Mouse (Mus musculus): Measurements from ENCODE around the gene Lcor.
A peak's percentile ranks its signal among the peaks of the same experiment; 100 is the strongest.

The Lcor gene

DNA sequence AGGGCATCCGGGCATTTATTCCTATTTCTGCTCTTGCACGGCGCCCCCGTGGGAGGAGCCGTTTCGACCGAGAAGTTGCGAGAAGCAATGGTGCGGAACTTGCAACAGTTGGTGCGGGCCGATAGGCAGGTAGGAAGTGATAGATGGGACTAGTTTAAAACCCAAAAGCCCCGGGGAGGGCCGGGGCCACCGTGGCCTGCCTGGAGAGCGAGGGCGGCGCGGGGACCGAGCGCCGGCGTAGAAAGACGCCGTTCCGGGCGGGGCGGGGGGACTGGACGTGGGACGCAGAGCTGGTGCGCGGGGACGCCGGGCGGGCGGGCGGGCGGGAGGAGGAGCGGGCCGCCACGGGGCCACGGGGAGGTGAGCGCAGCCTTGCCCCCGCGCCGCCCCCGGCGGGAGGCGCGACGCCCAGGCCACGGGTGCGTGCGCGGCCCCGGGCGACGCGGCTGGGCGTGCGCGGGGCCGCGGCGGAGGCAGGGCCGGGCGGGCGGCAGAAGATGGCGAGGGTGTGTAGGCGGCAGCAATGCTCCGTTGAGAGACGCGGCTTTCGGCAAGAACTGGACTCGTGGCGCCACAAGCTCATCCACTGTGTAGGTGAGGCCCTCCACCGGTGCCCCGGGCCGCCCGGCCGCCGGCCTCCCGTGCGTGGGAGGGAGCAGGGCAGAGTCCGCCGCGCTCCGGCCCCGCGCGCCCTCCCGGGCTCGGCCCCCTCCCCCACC lies at the start of gene Lcor:
Gene Lcor, plus strand, starts transcription at position 448 of the 719 bp plus-strand sequence.
- DNase-seq (ENCODE audit: extremely low spot score, low read depth, low spot score) = no peak

DNA sequence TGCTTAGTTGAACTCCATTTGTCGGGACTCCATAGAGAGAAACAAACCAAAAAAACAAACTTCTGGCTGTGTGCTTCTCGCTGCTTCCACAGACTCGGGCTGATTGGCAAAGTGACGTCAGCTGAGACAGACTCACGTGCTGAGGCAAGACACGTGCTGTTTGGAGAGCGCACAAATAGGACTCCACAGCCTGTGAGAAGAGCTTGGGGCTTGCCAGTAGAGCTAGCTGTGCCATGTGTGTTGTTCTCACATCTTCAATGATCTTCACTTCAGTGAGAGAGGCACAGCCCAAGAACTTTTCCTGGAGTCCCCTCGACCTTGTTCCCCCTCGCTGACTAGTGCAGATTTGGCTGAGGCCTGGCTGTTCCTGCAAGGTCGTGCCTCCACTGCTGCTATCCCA lies 47.1 kb upstream of the Lcor start:
- DNase-seq (ENCODE audit: extremely low spot score, low read depth, low spot score) = no peak

DNA sequence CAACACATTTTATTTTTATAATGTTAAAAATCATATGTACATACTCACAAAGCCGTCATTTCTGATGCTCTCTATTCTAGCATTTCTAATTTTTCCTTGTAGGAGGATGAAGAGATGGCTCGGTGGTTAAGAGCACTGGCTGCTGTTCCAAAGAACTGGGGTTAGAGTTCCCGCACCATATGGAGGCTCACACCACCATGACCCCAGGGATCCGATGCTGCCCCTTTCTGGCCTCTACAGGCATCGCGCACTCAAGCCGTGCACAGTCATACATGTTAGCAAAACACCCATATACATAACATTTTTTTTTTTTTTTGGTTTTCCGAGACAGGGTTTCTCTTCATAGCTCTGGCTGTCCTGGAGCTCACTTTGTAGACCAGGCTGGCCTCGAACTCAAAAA lies 46.0 kb upstream of the Lcor start:
- DNase-seq (ENCODE audit: extremely low spot score, low read depth, low spot score) = no peak

DNA sequence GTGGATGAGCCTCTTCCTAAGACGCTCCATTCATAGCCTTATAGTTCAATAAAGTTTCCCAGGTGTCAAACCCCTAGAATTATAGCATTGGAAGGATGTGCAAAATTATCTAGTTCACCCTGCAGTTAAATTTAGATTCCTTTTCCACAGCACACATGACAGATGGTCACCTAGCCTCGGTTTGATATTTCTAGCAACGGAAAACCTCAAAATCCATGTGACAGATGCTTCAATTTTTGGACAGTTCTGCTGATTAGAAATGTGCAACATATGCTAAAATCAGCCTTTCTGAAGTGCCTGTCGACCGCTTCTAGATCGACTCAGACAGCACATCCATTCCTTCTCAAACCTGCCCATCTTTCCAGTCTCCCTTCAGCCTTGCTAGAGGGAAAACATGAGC lies 43.5 kb upstream of the Lcor start:
- DNase-seq (ENCODE audit: extremely low spot score, low read depth, low spot score) = no peak

DNA sequence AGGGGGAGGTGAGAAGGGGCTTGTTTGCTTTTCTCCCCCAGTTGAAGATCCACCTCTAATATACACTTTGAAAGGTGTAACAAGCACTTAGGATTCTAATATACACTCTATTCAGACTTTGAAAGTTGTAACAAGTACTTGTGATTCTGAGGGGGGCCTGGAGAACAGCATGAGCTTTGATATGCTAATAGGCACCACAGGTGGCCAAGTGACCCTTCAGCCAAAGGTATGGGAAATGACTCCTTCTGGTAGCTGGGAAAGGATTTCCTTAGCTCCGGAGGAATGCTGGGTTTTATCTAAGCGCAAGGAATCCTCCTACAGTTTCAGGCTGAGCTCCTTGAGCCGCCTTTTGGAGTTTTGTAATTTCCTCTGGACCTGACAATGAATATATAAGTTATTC lies 41.0 kb upstream of the Lcor start:
- no peak for DNase-seq (ENCODE audit: extremely low spot score, low read depth, low spot score)

GRCm38 (mm10) chr19:41441911-41442607 lies 40.4 kb upstream of the Lcor start:
- peak; percentile 14 for DNase-seq (ENCODE audit: extremely low spot score, low read depth, low spot score)

GRCm38 (mm10) chr19:41442608-41442969 lies 39.8 kb upstream of the Lcor start:
- DNase-seq (ENCODE audit: extremely low spot score, low read depth, low spot score) = peak; percentile 18

DNA sequence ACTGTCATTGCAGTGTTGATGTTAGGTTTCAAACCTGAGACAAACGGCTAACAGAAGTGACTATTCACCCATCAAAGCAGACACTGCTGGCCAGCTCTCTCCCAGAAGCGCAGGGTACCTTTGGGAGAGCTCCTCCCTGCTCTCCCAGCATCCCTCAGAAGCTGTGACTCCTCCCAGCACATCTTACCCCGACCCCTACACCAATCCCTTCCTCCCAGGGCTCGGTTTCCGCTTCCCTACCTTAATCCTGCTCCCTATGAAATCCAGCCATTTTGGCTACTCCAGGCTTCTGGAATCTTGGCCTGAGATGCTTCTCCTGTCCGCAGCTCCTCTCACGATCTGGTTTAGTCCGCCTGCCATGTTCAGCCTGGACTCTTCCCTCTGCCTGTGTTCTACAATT lies 37.9 kb upstream of the Lcor start:
- no peak for DNase-seq (ENCODE audit: extremely low spot score, low read depth, low spot score)

DNA sequence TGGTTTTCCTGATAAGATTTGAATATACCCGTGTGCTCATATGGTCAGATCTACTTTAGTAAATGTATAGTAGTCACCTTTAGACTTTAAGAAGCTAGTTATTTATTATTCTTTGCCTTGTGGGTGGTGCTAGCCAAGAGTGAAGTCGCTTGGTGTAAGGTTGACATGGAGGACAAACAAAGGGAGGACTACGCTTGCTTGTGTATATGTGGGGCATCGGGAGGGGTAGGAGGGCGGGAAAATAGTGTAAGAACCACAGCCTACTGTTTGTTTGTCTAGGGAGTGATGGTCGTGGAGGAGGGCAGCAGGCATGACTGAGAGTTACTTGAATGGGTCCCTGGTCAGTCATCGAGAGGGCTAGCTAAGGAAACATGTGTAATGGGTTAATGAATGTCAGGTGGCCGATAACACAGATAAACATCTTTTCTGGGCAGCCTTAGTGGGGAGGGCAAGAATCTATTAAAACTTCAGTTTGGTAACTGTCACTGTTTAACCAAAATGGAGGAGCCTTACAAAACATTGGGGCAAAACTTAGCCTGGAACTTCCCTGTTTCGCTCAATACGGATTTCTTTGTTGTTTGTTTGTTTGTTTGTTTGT lies 37.3 kb upstream of the Lcor start:
- DNase-seq (ENCODE audit: extremely low spot score, low read depth, low spot score) = no peak

- no peak for DNase-seq (ENCODE audit: extremely low spot score, low read depth, low spot score)
Observed at GRCm38 (mm10) chr19:41445723-41446122, 36.7 kb upstream of the Lcor start.

DNA sequence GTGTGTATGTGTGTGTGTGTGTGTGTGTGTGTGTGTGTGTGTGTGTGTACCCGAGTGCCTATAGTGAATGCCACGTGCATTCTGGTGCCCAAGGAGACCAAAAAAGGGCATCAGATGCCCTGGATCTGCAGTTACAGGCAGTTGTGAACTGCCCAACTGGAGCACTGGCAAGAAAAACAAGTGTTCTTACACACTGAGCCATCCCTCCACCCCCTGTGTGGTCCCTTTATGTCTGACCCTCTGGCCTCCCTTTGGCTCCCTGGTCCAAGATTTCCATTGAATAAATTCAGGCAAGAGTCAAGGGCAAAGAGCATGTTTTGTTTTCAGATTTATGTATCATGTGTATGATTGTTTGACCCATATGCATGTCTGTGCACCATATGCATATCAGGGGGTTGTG lies 35.3 kb upstream of the Lcor start:
- no peak for DNase-seq (ENCODE audit: extremely low spot score, low read depth, low spot score)

DNA sequence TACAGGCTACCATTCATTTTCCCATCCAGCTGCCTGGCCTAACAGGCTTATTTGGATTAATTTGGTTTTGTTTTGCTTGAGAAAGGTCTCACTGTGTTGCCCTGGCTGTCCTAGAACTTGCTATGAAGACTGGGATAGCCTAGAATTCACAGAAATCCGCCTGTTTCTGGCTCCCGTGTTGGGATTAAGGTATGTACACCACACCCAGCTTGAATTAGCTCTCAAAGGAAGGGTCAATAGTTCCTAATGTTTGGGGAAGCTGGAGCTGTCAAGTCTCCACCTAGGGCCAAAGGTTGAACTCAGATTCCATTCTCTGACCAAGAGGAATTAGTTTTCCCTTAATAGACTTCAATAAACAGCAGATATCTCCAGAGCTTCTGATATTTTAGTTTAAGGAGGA lies 34.7 kb upstream of the Lcor start:
- DNase-seq (ENCODE audit: extremely low spot score, low read depth, low spot score) = no peak

DNA sequence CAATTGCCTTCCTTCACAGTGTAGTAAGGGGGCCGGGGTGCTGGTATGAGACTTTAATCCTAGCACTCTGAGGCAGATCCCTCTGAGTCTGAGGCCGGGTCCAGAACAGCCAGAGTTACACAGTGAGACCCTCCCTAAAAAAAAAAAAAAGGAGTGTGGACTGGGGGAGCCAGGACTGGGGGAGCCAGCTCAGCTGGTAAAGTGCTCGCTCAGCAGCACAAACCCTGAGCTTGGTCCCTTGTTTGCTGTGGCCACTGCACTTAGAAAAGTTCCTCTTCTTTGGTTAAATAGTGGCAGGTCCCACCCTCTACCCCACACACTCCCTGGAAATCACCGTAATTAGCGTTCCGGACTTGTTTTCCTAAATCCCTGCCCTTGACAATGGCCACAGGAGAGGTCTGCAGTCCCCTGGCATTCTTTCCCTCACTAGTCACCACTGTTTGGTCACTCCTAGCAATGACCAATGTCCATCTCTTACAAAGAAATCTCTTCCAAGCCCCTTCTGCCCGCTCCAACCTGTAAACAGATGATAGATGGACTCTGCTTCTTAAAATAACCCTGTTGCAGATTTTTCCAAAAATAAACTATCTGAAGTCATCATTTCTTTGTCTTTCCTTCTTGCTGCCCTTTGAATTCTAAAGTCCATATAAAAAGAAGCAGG lies 32.9 kb upstream of the Lcor start:
- DNase-seq (ENCODE audit: extremely low spot score, low read depth, low spot score) = no peak

- DNase-seq (ENCODE audit: extremely low spot score, low read depth, low spot score) = no peak
Observed at GRCm38 (mm10) chr19:41452166-41452565, 30.3 kb upstream of the Lcor start.

DNA sequence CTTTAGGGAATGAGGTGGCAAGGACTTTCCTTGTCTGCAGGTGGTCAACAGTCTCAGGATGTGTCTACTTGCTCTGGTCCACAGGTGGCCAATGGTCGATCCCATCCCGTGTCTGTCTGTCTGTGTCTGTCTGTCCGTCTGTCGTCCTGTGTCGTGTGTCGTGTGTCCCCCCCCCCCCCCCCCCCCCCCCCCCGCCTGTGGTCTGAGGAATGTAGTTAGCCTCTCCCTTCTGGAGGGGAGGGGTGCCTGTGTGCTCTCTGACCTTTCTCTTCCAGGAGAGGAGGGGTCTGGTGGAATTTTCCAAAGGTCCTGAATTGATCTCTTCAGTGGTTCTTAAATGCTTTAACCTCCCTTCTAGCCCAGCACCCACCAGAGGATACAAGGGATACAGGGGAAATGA lies 27.8 kb upstream of the Lcor start:
- no peak for DNase-seq (ENCODE audit: extremely low spot score, low read depth, low spot score)

DNA sequence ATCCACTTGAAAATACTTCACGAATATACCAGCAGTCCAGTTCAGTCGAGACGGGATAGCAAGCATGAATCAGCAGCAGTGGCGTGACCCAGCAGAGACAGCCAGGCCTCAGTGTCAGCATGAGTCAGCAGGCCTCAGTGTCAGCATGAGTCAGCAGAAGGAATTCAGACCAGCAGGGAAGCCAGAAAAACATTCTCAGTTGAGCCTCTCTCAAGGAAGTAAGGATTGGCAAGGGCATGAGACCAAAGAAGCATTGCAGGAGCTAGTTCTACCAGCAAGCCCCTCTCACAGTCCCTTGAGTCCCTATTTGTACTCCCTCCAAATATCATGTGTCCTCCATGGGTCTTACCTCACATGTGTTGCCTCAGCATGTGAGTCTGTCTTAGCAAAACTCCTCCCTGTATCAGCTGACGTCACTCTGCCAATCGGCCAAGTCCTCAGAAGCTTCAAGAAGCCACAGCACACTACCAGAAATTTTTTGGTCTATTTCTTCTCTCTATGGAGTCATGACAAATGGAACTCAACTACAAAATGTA lies 27.3 kb upstream of the Lcor start:
- DNase-seq (ENCODE audit: extremely low spot score, low read depth, low spot score) = no peak

- no peak for DNase-seq (ENCODE audit: extremely low spot score, low read depth, low spot score)
Observed at GRCm38 (mm10) chr19:41457181-41457580, 25.3 kb upstream of the Lcor start.

DNA sequence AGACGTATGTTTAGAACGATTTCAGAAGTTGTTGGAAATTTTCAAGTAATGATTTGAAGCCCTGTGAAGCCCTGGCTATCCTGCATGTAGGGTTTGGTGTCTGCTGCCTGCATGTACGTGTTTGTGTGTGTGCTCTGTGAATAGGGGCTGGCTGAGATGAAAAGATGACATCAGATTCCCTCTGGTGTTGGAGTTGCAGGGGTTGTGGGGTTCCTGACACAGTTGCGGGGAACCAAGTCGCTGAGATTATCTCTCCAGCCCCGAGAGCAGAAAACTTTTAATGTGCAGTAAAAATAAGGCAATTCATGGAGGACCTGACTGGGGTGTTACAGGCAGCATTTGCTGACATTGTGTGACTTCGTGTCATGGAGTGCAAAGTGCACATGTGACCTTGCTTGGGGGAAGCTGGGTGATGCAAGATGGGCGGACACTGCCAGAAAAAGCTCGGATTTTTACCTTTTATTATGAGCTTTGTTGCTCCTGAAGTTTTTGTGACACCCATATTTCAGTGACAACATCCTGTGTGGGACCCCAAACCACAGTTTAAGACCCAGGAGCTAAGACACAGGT lies 20.2 kb upstream of the Lcor start:
- no peak for DNase-seq (ENCODE audit: extremely low spot score, low read depth, low spot score)

- no peak for DNase-seq (ENCODE audit: extremely low spot score, low read depth, low spot score)
Observed at GRCm38 (mm10) chr19:41463841-41464240, 18.6 kb upstream of the Lcor start.

GRCm38 (mm10) chr19:41466475-41466874 lies 16.0 kb upstream of the Lcor start:
- no peak for DNase-seq (ENCODE audit: extremely low spot score, low read depth, low spot score)

DNA sequence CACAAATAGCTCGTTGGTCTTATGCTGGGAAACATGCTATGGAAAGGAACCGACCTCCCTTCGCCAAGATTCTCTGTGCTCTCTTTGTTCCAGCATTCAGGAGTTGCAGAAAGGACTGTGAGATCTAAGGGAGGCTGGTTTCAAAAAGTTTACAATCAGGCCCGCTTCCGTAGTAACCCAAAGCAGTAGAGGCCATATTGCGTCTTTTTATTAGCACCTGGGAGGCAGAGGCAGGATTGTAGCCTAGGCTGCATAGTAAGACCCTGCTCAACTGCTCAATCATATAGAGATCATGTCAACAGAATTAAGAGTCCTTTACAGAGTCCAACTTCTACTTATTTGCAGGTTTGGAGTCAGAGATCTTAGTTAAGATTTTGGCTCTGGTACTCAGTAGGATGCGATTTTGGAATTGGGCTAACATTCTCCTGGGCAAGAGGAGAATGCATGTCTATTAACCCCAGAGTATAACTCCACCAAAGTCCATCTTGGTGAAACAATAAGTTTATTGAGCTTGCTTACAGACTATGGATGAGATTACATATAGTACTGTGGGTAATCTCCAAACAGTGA lies 8.8 kb upstream of the Lcor start:
- no peak for DNase-seq (ENCODE audit: extremely low spot score, low read depth, low spot score)

All from hindlimb bud, embryonic 11.5 days (tissue).